Mouse (Mus musculus) left cerebral cortex, adult 8-10 months (tissue): ENCODE measurements around the gene Mstn. TPM values are rescaled to one million over a fixed set of nuclear protein-coding genes. Genes with fewer than 3 reads are reported as not detected.

ENCODE experiments used
- DNase-seq, 2 experiments: peaks; one replicate each; pipeline ENCODE4 v3.0.0; 2022; ENCODE audit warnings: low spot score in 2 of 2
- total RNA-seq, 4 experiments: library from RNA; stranded (reverse); gene quantifications; 2 replicates each; pipeline ENCODE4 v1.2.4; 2022

Gene Mstn
- total RNA-seq, 4 experiments from 2014 or later, result 0.21 to 0.96 (median 0.42) TPM

- no peak for DNase-seq
These were observed 31.7 kb downstream of the Mstn start for GRCm38 (mm10) chr1:53093180-53093579.

GRCm38 (mm10) chr1:53110561-53110960 lies 49.1 kb downstream of the Mstn start:
- DNase-seq, result no peak

Other genes with a start within 250 kb of the Mstn start
- gene Inpp1, start 244.0 kb upstream of the Mstn start, total RNA-seq, result 10 to 100 TPM; 33.6 to 39.4 (median 38.0) TPM
- gene Hibch, start 216.7 kb upstream of the Mstn start, total RNA-seq, result 10 to 100 TPM; 17.4 to 20.5 (median 18.5) TPM
- gene 1700019D03Rik, start 41.5 kb upstream of the Mstn start, total RNA-seq, result 10 to 100 TPM; 11.3 to 16.3 (median 13.1) TPM
- not detected for gene 1700019A02Rik, start 126.0 kb downstream of the Mstn start, total RNA-seq
- gene Pms1, start 235.4 kb downstream of the Mstn start, total RNA-seq, result 10 to 100 TPM; 38.2 to 50.3 (median 39.8) TPM
- gene Ormdl1, start 235.5 kb downstream of the Mstn start, total RNA-seq, result 1 to 10 TPM; 6.4 to 9.4 (median 8.8) TPM
- gene Gm28778, start 235.5 kb downstream of the Mstn start, total RNA-seq, result 1 to 10 TPM in 1 of 4 experiments, not detected in 3; 3.5 TPM